Mouse (Mus musculus) embryonic facial prominence, embryonic 15.5 days (tissue): ENCODE measurements around the gene Dnase1l3. TPM values are rescaled to one million over a fixed set of nuclear protein-coding genes. Genes with fewer than 3 reads are reported as not detected.

Source experiments
- ATAC-seq: fragments of 200-750 bp; cut with Nextera tagmentation; 2 replicates; pipeline ENCODE4 v1.8.0; 2017; ENCODE audit warnings: low read depth, moderate TSS enrichment; ENCODE audit not compliant: insufficient number of reproducible peaks, low FRiP score, low TSS enrichment
- H3K27ac ChIP-seq: fragments of 300-500 bp; sonication (generic); replicated peaks from 2 replicates; pipeline ENCODE4 v1.5.1; 2015; ENCODE audit warnings: mild to moderate bottlenecking, inconsistent platforms
- H3K27me3 ChIP-seq: fragments of 300-500 bp; sonication (generic); 2 replicates; pipeline ENCODE4 v1.6.1; 2015; ENCODE audit warnings: inconsistent platforms
- H3K36me3 ChIP-seq: fragments of 300-500 bp; sonication (generic); 2 replicates; pipeline ENCODE4 v1.6.1; 2015; ENCODE audit warnings: mild to moderate bottlenecking, inconsistent platforms
- H3K4me1 ChIP-seq: fragments of 300-500 bp; sonication (generic); 2 replicates; pipeline ENCODE4 v1.6.1; 2015; ENCODE audit warnings: inconsistent platforms
- H3K4me2 ChIP-seq: fragments of 300-500 bp; sonication (generic); replicated peaks from 2 replicates; pipeline ENCODE4 v1.6.1; 2015; ENCODE audit warnings: mild to moderate bottlenecking, inconsistent platforms
- H3K4me3 ChIP-seq: fragments of 300-500 bp; sonication (generic); replicated peaks from 2 replicates; pipeline ENCODE4 v1.5.1; 2015; ENCODE audit warnings: mild to moderate bottlenecking, inconsistent platforms
- H3K9ac ChIP-seq: fragments of 300-500 bp; sonication (generic); 2 replicates; pipeline ENCODE4 v1.6.1; 2015; ENCODE audit warnings: inconsistent platforms
- H3K9me3 ChIP-seq: fragments of 300-500 bp; sonication (generic); replicated peaks from 2 replicates; pipeline ENCODE4 v1.6.1; 2016; ENCODE audit warnings: inconsistent platforms
- WGBS: fragments of 180-500 bp; shearing (Covaris S2); methylation state at CpG from one replicate; pipeline ENCODE4 v1.1.7; 2015; 5-methylcytosine and 5-hydroxymethylcytosine counted together
- polyA plus RNA-seq: library from polyadenylated mRNA; unstranded; fragments of >200 nt; fragmentation: Nextera tagmentation; extraction: Ambion mirVana; gene quantifications from 2 replicates; pipeline ENCODE4 v1.2.1, GENCODE M21; 2015

Dnase1l3 gene
- polyA plus RNA-seq, 1 experiment from 2014 or later: 4.1 TPM

- H3K27me3 ChIP-seq: peaks cover 19% of the 10 kb centered on the region; the same call in 1 of the 2 replicates
- ATAC-seq: no peak
- H3K4me3 ChIP-seq: no peak overlapping the region
- no peak overlapping the region for H3K4me2 ChIP-seq
- H3K27ac ChIP-seq: peak overlapping the region; percentile 71
- H3K9me3 ChIP-seq: no peaks in the 10 kb centered on the region
- H3K4me1 ChIP-seq: peaks cover 20% of the 10 kb centered on the region
- no peaks in the 10 kb centered on the region for H3K36me3 ChIP-seq
- 66% methylated on average over 5 of the region's 5 CpGs for WGBS
- no peak overlapping the region for H3K9ac ChIP-seq
Measured at GRCm38 (mm10) chr14:7999435-7999834, 5.1 kb upstream of the Dnase1l3 start.

- Histone ChIP-seq H3K4me1 (peaks cover 17% of the 10 kb centered on the region), H3K27ac (peak overlapping the region; percentile 71), H3K4me3 (no peak overlapping the region), H3K36me3 (no peaks in the 10 kb centered on the region), H3K9ac (no peak overlapping the region), H3K4me2 (no peak overlapping the region), H3K9me3 (no peaks in the 10 kb centered on the region), H3K27me3 (peaks cover 19% of the 10 kb centered on the region; the same call in 1 of the 2 replicates)
- no peak for ATAC-seq
- WGBS: 52% methylated on average over 3 of the region's 3 CpGs
Measured at GRCm38 (mm10) chr14:7999030-7999429, 4.7 kb upstream of the Dnase1l3 start.

GRCm38 (mm10) chr14:7997255-7997696 lies 2.9 kb upstream of the Dnase1l3 start:
- Histone ChIP-seq H3K4me2 (peak overlapping the region; percentile 45), H3K36me3 (no peaks in the 10 kb centered on the region), H3K9ac (no peak overlapping the region), H3K27me3 (peaks cover 19% of the 10 kb centered on the region; the same call in 1 of the 2 replicates), H3K9me3 (no peaks in the 10 kb centered on the region), H3K4me1 (0 out of 2 replicates have a peak, but pooled peaks cover 7% of the 10 kb centered on the region), H3K27ac (no peak overlapping the region), H3K4me3 (peak overlapping the region; percentile 24)
- no peak for ATAC-seq
- WGBS: 2% methylated on average over 15 of the region's 15 CpGs

- H3K4me2 ChIP-seq: no peak overlapping the region
Measured at GRCm38 (mm10) chr14:7992158-7992557, 2.2 kb downstream of the Dnase1l3 start.

GRCm38 (mm10) chr14:7991108-7991776 lies 3.1 kb downstream of the Dnase1l3 start:
- no peak overlapping the region for H3K9ac ChIP-seq
- H3K27ac ChIP-seq: no peak overlapping the region
- H3K27me3 ChIP-seq: no peaks in the 10 kb centered on the region
- ATAC-seq: no peak
- H3K4me2 ChIP-seq: no peak overlapping the region
- no peaks in the 10 kb centered on the region for H3K9me3 ChIP-seq
- no peaks in the 10 kb centered on the region for H3K4me1 ChIP-seq
- no peaks in the 10 kb centered on the region for H3K36me3 ChIP-seq
- H3K4me3 ChIP-seq: no peak overlapping the region
- WGBS: 74% methylated on average over 5 of the region's 5 CpGs

More at GRCm38 (mm10) chr14:7992158-7992557, 2.2 kb downstream of the Dnase1l3 start:
- Histone ChIP-seq H3K9ac (no peak overlapping the region), H3K4me3 (no peak overlapping the region), H3K27ac (no peak overlapping the region), H3K9me3 (no peaks in the 10 kb centered on the region), H3K27me3 (no peaks in the 10 kb centered on the region), H3K4me1 (0 out of 2 replicates have a peak, but pooled peaks cover 5% of the 10 kb centered on the region), H3K36me3 (no peaks in the 10 kb centered on the region)
- 66% methylated on average over 6 of the region's 6 CpGs for WGBS
- no peak for ATAC-seq

GRCm38 (mm10) chr14:7989961-7990360 lies 4.4 kb downstream of the Dnase1l3 start:
- WGBS: 70% methylated on average over 3 of the region's 3 CpGs
- Histone ChIP-seq H3K27ac (no peak overlapping the region), H3K4me3 (no peak overlapping the region), H3K9ac (no peak overlapping the region), H3K4me1 (no peaks in the 10 kb centered on the region), H3K4me2 (no peak overlapping the region), H3K36me3 (no peaks in the 10 kb centered on the region), H3K27me3 (no peaks in the 10 kb centered on the region), H3K9me3 (no peaks in the 10 kb centered on the region)
- no peak for ATAC-seq

- no peaks in the 10 kb centered on the region for H3K4me1 ChIP-seq
- no peaks in the 10 kb centered on the region for H3K27me3 ChIP-seq
- 52% methylated on average over 1 of the region's 1 CpGs for WGBS
Measured at GRCm38 (mm10) chr14:7989371-7989770, 5.0 kb downstream of the Dnase1l3 start.

GRCm38 (mm10) chr14:7986913-7987312 lies 7.5 kb downstream of the Dnase1l3 start:
- H3K4me3 ChIP-seq: no peak overlapping the region
- WGBS: 92% methylated on average over 6 of the region's 6 CpGs
- no peaks in the 10 kb centered on the region for H3K36me3 ChIP-seq
- no peaks in the 10 kb centered on the region for H3K9me3 ChIP-seq
- no peak overlapping the region for H3K9ac ChIP-seq
- H3K27ac ChIP-seq: no peak overlapping the region
- H3K4me2 ChIP-seq: no peak overlapping the region
- H3K4me1 ChIP-seq: no peaks in the 10 kb centered on the region
- no peak for ATAC-seq
- no peaks in the 10 kb centered on the region for H3K27me3 ChIP-seq

More at GRCm38 (mm10) chr14:7989371-7989770, 5.0 kb downstream of the Dnase1l3 start:
- no peak for ATAC-seq
- H3K4me2 ChIP-seq: no peak overlapping the region
- no peaks in the 10 kb centered on the region for H3K9me3 ChIP-seq
- no peak overlapping the region for H3K27ac ChIP-seq
- no peaks in the 10 kb centered on the region for H3K36me3 ChIP-seq
- H3K9ac ChIP-seq: no peak overlapping the region
- H3K4me3 ChIP-seq: no peak overlapping the region

GRCm38 (mm10) chr14:7981226-7981625 lies 13.1 kb downstream of the Dnase1l3 start:
- 90% methylated on average over 1 of the region's 1 CpGs for WGBS
- ATAC-seq: no peak
- H3K27me3 ChIP-seq: no peaks in the 10 kb centered on the region
- no peaks in the 10 kb centered on the region for H3K36me3 ChIP-seq
- H3K27ac ChIP-seq: no peak overlapping the region
- no peak overlapping the region for H3K4me3 ChIP-seq
- H3K9ac ChIP-seq: no peak overlapping the region
- H3K4me1 ChIP-seq: no peaks in the 10 kb centered on the region
- no peak overlapping the region for H3K4me2 ChIP-seq
- no peaks in the 10 kb centered on the region for H3K9me3 ChIP-seq

- Histone ChIP-seq H3K9me3 (no peaks in the 10 kb centered on the region), H3K4me3 (no peak overlapping the region), H3K27me3 (no peaks in the 10 kb centered on the region), H3K4me2 (no peak overlapping the region), H3K27ac (no peak overlapping the region), H3K36me3 (no peaks in the 10 kb centered on the region), H3K4me1 (no peaks in the 10 kb centered on the region), H3K9ac (no peak overlapping the region)
- ATAC-seq: no peak
- WGBS: 69% methylated on average over 1 of the region's 1 CpGs
Measured at GRCm38 (mm10) chr14:7978183-7978582, 16.2 kb downstream of the Dnase1l3 start.

GRCm38 (mm10) chr14:7977471-7977870 lies 16.9 kb downstream of the Dnase1l3 start:
- no peaks in the 10 kb centered on the region for H3K27me3 ChIP-seq
- no peaks in the 10 kb centered on the region for H3K4me1 ChIP-seq
- no peak overlapping the region for H3K9ac ChIP-seq
- H3K4me2 ChIP-seq: no peak overlapping the region
- no peak overlapping the region for H3K27ac ChIP-seq
- H3K4me3 ChIP-seq: no peak overlapping the region
- no peaks in the 10 kb centered on the region for H3K36me3 ChIP-seq
- 91% methylated on average over 1 of the region's 1 CpGs for whole genome bisulfite sequencing
- ATAC-seq: no peak
- no peaks in the 10 kb centered on the region for H3K9me3 ChIP-seq

GRCm38 (mm10) chr14:7975177-7975576 lies 19.2 kb downstream of the Dnase1l3 start:
- H3K4me1 ChIP-seq: no peaks in the 10 kb centered on the region
- no peaks in the 10 kb centered on the region for H3K27me3 ChIP-seq
- no peaks in the 10 kb centered on the region for H3K9me3 ChIP-seq
- WGBS: 77% methylated on average over 6 of the region's 6 CpGs
- ATAC-seq: no peak
- H3K27ac ChIP-seq: no peak overlapping the region
- no peak overlapping the region for H3K4me3 ChIP-seq
- no peak overlapping the region for H3K9ac ChIP-seq
- no peak overlapping the region for H3K4me2 ChIP-seq
- no peaks in the 10 kb centered on the region for H3K36me3 ChIP-seq
